Mouse (Mus musculus): ENCODE data around the gene Pappa.
A peak's percentile ranks its signal among the peaks of the same experiment; 100 is the strongest.

Gene Pappa

DNA sequence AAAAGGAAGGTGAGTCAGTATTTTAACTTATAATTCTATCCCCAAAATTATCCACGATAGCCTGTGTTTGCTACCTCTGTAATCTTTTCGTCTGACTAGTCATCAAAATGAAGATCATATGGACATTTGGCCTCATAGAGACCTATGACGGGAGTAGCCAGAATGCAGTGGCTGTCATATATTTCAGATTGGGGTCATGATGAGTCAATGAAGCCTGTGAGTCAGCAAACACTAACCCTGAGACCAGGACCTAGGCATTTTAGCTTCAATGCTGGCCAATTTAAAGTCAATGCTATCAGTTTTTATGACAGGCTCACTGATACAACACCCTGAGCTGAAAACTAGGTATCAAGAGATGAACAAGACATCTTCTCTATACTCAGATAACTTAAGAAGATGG lies 50.5 kb downstream of the Pappa start:
- no peak for DNase-seq

DNA sequence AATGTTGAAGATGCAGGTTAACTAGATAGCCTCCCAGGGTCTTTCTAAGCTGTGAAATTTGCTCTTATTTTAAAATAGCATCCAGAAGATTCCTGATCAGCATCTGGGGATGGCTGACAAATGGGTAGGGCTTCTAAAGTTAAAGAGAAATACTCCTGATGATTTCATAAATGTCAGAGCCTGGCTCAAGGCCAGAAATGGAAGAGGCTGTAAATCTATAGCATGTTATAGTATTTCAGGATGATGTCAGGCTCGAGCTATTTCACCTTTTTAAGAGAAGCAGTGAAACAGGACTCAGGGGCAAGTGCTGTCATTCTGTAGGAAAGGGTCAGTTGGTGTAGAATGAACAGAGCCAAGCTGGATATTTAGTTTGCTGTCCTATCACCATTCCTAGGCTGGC lies 54.2 kb downstream of the Pappa start:
- DNase-seq: no peak

DNA sequence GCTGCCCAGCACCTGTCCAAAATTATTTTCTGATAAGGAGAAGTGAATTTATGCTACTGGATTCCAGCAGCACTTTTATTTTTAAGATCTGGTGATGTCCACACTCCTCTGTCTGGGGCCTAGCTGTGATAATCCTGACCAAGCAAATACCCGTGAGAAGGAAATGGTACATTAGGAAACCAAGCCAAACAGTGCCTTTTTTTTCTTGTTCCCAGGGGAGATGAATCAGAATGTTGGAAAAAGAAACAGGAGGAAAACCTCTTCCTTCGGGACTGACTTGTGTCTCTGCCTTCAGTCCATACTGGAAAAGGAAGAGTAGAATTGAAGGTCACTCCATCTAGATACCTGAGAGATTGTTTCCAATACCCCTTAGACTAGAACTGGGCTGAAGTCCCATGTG lies 63.3 kb downstream of the Pappa start:
- DNase-seq: no peak

DNA sequence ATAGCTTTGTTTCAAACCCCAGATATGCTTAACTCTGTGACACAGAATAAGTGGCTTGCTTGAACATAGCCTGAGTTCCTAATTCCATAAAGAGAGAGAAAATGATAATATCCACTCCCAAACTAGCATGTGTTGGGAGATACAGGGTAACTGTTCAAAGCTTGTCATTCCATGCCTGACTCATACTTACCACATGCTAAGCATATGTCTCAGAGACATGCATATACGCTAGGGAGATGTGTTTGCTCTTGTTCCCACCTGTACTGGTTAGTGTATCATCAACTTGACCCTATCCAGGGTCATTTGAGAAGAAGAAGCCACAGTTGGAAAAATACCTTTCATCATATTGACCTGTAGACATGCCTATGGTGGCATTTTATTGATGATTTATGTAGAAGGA lies 63.7 kb downstream of the Pappa start:
- no peak for DNase-seq

DNA sequence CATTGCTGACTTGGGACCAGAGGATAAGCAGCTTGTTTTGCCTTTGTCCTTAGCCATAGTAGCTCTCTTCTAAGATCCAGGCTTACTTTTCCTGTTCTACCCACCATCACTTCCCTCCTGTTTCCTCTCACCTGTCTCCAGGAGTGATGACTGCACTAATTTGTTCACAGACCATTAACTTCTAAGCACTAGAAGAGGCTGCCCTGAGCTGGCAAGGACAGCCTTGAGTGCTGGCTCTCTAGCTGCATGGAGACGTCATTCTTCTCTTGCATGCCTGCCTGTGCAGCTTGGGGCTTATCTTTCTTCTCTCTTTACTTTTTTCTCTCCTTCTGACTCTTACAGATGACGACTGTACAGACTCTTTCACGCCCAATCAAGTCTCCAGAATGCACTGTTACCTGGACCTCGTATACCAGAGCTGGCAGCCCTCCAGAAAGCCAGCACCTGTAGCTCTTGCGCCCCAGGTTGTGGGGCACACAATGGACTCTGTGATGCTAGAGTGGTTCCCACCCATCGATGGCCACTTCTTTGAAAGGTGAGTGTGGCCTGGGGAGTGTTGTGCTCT lies 65.0 kb downstream of the Pappa start:
- peak in 1 of 2 experiments; percentile 2 for DNase-seq

DNA sequence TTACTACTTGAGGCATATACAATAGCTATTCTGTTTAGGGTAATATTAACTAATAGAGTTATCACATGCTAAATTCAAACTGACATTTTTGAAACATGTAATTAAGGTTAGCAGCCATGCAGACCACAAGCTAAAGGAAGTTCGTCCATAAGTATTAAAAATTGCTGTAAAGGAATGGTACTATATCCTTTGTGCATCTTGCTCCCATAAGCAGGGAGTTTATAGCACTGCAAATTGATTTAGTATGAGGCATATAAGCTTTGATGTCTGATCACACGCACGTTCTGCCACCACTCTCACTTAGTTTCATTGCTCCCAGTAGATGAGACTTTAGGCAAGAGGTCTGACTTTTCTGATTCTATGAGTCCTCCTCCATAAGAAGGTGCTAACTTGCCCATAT lies 68.8 kb downstream of the Pappa start:
- DNase-seq: no peak

DNA sequence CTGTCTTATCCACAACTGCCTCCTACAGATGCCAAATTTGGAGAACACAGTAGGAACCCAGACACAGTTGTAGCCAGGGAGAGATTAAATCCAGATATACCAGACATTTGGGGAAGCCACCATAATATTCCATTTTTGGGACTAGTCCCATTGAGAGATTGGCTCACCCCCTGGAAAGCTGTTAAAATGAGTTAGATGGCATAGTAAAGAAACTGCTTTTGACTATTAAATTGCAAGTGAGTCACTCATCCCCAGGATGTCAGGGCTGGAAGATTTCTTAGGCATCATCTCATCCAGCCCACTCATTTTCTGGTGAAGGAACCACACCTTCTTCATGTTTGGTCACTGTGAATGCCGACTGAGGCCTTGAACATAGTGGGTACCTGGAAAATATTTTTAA lies 72.0 kb downstream of the Pappa start:
- DNase-seq: no peak

DNA sequence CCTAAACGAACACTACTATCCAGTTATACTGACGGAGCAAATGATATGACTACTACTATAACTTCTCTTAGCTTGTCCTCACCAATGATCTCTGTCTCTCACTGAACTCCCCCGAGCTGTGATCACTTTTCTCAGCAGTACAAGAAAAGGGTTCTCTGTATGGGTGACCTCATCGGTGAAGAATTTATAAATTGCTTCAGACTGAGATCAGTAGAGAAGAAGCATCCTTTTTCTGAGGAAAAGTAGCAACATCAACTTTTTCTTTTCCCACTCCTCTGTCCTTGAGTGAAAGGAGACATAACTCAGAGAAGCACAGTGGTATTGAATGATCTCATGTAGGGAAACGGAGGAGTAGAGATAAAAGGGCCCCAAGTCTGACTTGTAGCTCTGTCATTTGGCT lies 79.7 kb downstream of the Pappa start:
- no peak for DNase-seq

DNA sequence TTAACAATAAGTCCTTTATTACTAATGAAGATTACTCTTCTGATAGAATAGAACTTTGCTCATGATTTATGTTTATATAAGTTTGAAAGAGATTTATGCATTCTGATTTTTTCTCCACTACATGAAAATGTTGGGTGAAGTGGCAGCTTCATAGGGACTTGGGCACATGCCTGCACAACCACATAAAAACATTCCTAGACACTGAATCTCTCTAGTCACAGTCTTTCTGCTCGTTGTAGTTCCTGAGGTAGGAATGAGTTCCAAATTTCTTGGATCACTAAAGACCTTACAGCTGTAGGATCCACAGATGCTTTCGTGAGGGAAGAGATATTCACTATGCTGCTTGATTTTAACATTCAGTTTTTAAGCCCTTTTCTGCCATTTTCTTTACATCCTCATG lies 81.5 kb downstream of the Pappa start:
- DNase-seq: no peak

DNA sequence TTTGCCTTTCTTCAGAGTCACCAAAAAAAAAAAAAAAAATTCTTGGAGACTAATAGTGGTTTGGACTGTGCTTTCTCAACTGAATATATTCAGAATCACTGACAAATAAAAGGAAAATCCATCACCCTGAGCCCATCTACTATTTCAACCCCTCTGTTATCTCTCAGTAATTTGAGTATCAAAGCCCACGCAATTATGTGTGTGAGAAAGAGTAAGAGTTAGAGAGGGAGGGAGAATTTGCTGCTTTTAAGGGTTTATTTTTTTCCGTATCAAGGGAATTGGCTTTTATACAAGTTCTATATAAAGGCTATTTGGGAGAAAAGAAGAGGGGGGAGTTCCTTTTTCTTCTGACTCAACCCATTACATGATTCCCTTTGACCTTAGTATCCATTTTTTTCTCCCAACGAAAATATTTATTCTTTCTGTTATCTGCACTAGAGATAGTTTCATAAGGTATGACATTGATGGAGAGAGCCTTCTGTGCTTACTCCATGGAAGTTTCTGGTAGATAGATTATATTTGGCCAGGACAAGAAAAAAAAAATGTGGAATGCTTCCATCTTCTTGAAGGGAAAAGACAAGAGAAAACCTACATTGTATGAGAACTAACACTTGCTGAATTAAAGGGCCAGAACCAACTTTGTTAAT lies 85.5 kb downstream of the Pappa start:
- DNase-seq: no peak

DNA sequence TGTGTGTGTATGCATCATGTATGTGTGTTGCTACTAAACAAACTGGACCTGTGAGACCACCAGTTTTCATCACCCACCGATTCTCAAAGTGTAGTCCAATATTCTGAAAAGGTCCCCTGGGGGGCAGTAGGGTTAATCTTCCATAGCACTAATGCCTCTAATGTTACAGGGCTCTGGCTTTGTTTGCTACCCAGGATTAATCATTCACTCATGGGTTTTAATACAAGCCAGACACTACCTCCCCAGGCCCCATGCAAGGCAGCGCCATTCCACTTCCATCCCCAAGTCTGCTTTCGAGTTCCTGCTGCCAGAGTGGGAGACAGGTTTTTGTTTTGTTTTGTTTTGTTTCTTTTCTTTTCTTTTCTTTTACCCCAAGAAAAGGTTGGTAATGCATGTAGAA lies 92.7 kb downstream of the Pappa start:
- no peak for DNase-seq

DNA sequence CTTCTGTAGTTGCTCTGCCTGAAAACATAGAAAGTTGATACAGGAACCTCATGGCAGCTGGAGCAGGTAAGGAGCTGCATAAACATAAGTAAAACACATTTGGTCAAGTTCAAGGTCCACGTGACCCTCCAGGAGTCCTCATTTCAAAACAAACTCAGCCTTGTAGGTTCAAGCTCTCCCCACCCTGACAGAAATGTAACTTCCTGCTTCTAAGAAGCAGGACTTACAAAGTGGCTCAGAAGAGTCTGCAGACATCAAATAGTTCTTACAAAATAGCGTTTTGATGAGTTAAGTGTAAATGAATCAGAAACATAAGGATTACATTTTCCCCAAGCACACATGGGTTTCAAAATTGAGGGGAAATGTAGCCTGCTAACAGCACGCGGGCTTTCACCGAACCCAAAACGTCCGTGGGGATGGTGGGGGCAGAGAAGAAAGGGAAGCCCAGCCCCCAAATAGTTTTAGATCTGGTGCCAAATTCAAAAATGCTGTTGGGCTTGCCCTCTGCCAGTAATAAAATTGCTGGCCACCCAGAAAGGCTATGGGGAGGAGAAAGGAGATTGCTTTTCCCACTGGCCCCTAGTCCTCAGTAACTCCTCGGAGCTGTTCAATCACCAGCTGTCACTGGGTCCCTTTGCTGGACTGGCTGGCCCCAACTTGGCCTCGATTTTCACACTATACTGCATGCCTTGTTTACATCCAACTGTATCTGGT lies 93.8 kb downstream of the Pappa start:
- DNase-seq: peak; percentile 11 to 28

DNA sequence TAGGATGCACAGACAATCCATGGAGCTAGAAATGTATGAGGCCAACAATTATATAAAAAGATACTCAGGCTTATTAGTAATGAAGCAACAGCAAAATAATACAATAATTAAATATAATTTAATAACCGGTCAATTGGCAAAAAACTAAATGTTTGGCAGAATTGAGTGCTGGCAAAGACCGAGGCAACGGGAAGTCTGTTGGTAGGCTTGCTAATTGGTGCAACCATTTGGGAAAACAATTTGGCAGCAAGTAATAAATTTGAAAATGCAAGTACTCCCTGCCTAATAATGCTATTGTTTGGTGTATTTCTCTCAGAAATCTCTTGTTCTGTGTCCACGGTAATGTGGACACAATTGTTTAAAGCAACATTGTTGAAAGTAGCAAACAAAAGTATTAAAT lies 99.9 kb downstream of the Pappa start:
- peak; percentile 37 to 43 for DNase-seq

DNA sequence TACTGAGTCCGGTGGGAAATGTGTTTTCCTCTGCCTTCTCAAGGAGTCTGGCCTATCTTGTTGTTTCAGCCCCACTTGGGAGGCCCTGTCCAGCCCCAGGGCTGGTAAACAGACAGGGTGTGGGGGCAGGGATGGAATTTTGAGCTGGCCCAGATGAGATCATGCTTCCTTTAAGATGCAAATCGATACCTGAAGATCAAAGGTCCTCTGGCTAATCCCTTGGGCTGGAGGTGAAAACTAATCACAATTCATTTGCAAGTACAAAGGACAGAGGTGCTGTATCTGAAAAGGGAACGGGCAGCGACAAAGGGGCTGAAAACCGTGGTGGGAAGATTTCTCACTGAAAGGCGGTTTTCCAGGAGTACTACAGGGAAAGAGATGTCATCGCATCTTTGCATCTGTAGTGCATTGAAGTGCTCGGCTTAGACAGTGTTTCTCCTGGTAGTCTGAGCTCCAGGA lies 114.6 kb downstream of the Pappa start:
- no peak for DNase-seq

DNA sequence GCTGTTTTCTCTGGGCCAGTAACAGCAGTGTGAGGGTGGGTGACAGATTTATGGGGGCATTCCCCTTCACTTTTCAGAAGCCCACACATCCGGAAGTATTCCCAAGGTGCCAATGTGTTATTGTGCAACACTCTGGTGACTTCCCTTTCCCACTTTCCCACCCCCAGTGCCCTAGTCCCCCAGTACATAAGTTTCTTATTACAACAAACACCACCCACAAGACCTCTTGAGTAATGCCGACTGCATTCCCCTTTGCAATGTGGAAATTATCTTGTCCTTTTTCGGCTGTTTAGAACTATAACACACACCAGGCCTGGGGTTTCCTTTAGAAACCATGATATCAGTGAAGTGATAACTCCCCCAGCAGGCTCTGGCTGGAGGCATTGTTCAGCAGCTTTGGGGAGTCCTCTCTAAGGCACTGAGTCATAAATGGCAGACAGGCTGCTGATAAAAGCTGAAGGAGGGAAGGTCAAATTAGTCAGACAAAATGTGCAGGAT lies 118.5 kb downstream of the Pappa start:
- DNase-seq: no peak

DNA sequence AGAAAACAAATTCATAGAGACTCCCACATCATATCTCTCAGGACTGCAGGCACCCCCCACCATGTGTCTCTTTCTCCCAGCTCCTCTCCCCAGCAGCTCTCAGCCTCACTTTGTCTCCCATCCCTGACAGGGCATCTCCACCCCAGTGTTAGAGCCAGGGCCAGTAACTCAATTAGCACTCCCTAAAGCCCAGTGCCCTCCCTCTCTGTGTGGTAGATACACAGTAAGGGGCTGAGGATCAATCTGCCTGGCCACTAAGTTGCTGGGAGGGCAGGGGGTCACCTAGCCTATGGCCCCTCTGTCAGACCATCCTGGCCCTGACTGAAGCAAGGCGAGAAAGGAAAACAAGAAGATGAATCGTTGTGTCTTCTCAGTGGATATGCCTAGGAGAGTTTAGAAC lies 119.3 kb downstream of the Pappa start:
- no peak for DNase-seq

DNA sequence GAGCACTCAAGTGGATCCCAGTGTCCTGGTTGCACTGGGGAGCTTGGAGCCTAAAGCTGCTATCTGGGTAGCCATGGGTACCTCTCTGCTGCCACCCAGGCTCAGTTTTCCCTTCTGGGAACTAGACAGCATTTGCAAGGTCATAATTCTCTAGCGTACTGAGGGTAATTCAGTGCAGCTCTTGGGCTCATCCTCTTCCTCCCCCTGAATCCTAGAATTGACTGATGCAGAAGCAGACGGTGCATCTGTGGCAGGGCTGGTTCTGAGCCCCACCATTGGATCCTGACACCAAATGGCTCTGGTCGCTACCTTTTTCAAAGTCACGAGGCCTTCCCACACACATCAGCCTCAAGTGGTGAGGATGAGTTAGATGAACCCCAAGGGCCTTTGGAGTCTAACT lies 121.0 kb downstream of the Pappa start:
- no peak for DNase-seq

DNA sequence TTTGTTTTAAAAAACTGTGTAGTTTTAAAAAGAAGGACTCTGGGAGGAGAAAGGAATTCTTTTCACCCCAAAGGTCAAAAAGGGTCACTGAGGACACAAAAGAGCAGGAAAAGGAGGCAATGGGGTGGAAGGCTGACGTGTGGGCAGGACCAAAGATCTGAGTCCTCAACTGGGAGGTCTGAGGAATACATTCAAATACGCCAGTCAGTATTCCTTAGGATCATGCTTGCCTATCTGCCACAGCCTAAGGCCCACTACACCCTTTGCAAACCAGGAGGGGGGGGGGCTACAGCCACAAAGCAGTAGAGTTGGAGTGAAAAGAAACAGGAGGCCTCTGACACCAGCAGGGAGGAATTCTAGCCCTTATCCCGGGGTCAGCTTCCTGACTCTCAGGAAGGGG lies 121.5 kb downstream of the Pappa start:
- no peak for DNase-seq

DNA sequence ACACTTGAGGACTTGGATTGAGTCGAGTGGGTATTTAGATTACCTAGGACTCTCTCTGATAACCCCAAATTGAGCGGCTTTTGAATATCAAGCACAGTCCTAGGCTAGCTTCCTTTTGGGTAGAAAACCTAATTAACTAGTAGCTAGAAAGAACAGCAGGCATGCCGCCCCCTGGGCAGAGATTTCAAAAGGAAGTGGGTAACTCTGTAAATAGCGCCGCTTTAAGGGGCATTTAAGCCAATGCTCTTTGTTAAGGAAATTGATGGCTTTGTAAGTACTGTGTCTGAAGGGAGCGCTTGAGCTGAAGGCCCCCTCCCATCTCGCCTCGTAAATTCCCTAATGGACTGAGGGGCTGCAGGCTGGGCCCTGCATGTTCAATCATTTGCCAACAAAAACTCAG lies 128.2 kb downstream of the Pappa start:
- DNase-seq: no peak

DNA sequence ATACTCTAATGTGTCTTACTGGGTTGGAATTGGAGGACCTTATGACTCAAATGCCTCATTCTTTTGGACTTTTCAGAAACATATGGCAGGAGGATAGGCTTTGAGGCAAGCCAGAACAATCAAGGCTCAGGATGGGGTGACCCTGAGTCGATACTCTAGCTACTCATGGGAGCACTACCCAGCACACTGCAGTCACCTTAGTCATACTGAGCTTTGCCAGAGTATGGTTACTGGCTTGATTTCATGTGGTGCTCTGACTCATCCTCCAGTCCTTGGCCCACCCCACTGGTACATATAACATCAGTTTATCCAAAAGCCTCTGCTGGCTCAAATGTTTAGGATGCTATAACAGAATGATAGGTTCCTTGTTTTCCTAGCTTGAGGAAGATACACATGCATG lies 130.1 kb downstream of the Pappa start:
- no peak for DNase-seq

DNA sequence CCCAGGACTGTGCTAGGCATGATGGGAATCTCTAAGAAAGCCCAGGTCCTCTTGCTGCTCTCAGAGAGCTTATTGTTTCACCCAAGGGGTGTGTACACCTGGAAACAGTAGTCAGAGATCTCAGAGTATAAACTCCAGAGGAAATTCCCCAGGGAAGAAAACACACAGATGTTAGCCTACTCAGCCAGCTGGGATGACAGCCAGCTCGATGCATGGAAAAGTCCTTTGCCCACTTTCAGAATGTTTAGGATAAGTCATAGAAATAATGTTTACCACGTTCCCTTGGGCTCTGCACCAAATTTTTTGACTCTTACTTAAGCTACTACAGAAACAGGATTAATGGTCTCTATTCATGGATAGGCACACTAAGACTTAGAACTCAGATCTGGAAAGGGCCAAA lies 143.1 kb downstream of the Pappa start:
- no peak for DNase-seq

DNA sequence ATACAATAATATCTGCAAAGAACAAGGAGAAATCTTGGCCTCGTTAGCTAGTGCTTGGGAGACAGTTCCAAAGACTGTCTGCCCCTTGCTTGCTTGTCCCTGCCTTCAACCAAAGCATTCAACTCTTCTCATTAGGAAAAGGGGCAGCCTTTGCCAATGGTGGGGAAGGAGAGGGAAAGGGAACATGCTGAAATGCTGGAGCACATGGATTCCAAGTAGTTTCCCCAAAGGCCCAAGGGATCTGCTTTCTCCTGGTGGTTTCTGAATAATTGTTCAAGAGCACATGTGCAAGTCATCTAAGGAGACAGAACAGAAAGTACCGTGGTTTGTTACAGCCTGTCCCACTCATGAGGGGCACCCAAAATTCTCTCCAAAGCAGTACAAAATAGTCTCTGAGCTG lies 146.0 kb downstream of the Pappa start:
- DNase-seq: no peak

DNA sequence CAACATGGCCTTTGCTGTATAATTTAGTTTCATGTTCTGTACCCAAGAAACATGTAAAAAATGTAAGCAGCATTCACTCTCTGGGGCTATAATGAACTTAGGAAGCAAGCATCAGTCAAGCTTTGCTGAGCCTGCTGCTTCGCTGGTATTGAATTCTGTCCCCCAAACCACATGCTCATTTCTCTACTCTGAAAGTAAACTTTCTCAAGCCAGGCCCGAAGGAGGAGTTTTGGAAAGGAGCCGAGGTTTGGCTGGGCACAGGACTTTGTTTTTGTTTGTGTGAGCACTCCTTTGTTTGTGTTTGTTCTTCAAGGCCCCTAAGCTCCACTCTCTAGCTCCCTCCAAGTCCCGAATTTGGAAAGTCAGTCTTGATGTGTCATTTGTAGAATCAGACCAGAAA lies 148.3 kb downstream of the Pappa start:
- DNase-seq: peak; percentile 8 to 16

DNA sequence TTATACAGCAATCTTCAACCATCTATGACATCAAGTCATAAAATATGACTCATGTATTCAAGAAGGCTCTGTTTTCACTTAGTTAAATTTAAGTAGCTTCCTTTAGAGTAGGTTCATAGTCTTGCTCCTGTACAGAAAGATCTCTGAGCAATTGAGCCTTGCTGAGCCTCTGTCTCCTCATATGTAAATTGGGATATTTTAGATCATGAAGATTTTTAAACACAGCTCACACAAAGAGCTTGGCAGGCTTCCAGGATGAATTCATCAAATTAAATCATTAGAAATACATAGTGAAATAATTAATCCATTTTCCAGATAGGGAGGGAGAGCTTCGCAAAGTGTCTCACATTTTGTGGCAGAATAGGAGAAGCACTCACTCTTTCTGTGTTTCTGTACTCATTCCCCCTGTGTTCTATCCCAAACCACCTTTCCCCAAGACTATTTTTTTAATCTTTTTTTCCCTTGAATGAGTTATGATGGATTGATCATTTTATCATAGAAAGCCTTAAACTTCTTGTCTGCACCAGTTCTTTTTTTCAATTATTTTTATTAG lies 149.4 kb downstream of the Pappa start:
- DNase-seq: no peak

Measured in cerebellum, postnatal 10 days (tissue).